Mouse (Mus musculus) liver, embryonic 13.5 days (tissue): ENCODE data around the gene Cenpp. TPM values are rescaled to one million over a fixed set of nuclear protein-coding genes. Genes with fewer than 3 reads are reported as not detected.
"Not testable (repeated sequence)": the region's sequence is repeated elsewhere in the genome, so short reads cannot be mapped to it uniquely, and the experiment has no call there.

Source experiments
- ATAC-seq: fragments of 200-750 bp; cut with Nextera tagmentation; 2 replicates; pipeline ENCODE4 v1.8.0; 2017; ENCODE audit warnings: low read depth, mild to moderate bottlenecking, moderate number of reproducible peaks, moderate library complexity
- DNase-seq: peaks from one replicate; pipeline ENCODE4 v3.0.0; 2022
- H3K27ac ChIP-seq: fragments of 300-500 bp; sonication (generic); 2 replicates; pipeline ENCODE4 v1.5.1; 2015; ENCODE audit warnings: moderate library complexity, mild to moderate bottlenecking, inconsistent platforms
- H3K27me3 ChIP-seq: fragments of 300-500 bp; sonication (generic); 2 replicates; pipeline ENCODE4 v1.6.1; 2015; ENCODE audit warnings: mild to moderate bottlenecking, inconsistent platforms
- H3K36me3 ChIP-seq: fragments of 300-500 bp; sonication (generic); 2 replicates; pipeline ENCODE4 v1.6.1; 2015; ENCODE audit warnings: mild to moderate bottlenecking, inconsistent platforms
- H3K4me1 ChIP-seq: fragments of 300-500 bp; sonication (generic); replicated peaks from 2 replicates; pipeline ENCODE4 v1.6.1; 2015; ENCODE audit warnings: inconsistent platforms
- H3K4me2 ChIP-seq: fragments of 300-500 bp; sonication (generic); 2 replicates; pipeline ENCODE4 v1.6.1; 2015; ENCODE audit warnings: inconsistent platforms, mild to moderate bottlenecking, moderate library complexity
- H3K4me3 ChIP-seq: fragments of 300-500 bp; sonication (generic); replicated peaks from 2 replicates; pipeline ENCODE4 v1.5.1; 2015; ENCODE audit warnings: mild to moderate bottlenecking, inconsistent platforms
- H3K9ac ChIP-seq: fragments of 300-500 bp; sonication (generic); 2 replicates; pipeline ENCODE4 v1.6.1; 2015; ENCODE audit warnings: mild to moderate bottlenecking, inconsistent platforms
- H3K9me3 ChIP-seq: fragments of 300-500 bp; sonication (generic); replicated peaks from 2 replicates; pipeline ENCODE4 v1.6.1; 2016; ENCODE audit warnings: inconsistent platforms
- WGBS: fragments of 180-500 bp; shearing (Covaris S2); methylation state at CpG from one replicate; pipeline ENCODE4 v1.1.7; 2015; ENCODE audit not compliant: insufficient replicate concordance; 5-methylcytosine and 5-hydroxymethylcytosine counted together
- polyA plus RNA-seq: library from polyadenylated mRNA; unstranded; fragments of >200 nt; fragmentation: Nextera tagmentation; extraction: Ambion mirVana; gene quantifications from 2 replicates; pipeline ENCODE4 v1.2.1, GENCODE M21; 2015

Gene Cenpp
- polyA plus RNA-seq, 1 experiment from 2014 or later: 33.8 TPM

GRCm38 (mm10) chr13:49603603-49604002, 49.0 kb downstream of the Cenpp start:
- no peak overlapping the region for H3K4me2 ChIP-seq
- DNase-seq (no peak), ATAC-seq (no peak)
- peaks cover 6% of the 10 kb centered on the region; the same call in 1 of the 2 replicates for H3K36me3 ChIP-seq
- no peak overlapping the region for H3K9ac ChIP-seq
- H3K4me3 ChIP-seq: no peak overlapping the region
- no peaks in the 10 kb centered on the region for H3K9me3 ChIP-seq
- H3K27ac ChIP-seq: no peak overlapping the region
- no peaks in the 10 kb centered on the region for H3K27me3 ChIP-seq
- H3K4me1 ChIP-seq: no peaks in the 10 kb centered on the region

GRCm38 (mm10) chr13:49602541-49602940, 50.0 kb downstream of the Cenpp start:
- not testable (repeated sequence) for H3K36me3 ChIP-seq, H3K9ac ChIP-seq, H3K4me3 ChIP-seq, H3K4me1 ChIP-seq, H3K4me2 ChIP-seq, DNase-seq, H3K9me3 ChIP-seq, ATAC-seq, H3K27me3 ChIP-seq, H3K27ac ChIP-seq
- WGBS: 82% methylated on average over 2 of the region's 2 CpGs

- Histone ChIP-seq H3K9me3 (no peaks in the 10 kb centered on the region), H3K27ac (no peak overlapping the region), H3K27me3 (no peaks in the 10 kb centered on the region), H3K9ac (no peak overlapping the region), H3K4me2 (no peak overlapping the region), H3K4me3 (no peak overlapping the region), H3K4me1 (no peaks in the 10 kb centered on the region), H3K36me3 (no peaks in the 10 kb centered on the region)
- DNase-seq: no peak
- no peak for ATAC-seq
- 89% methylated on average over 6 of the region's 6 CpGs for WGBS
Measured at GRCm38 (mm10) chr13:49586062-49586461, 66.5 kb downstream of the Cenpp start.

- no peaks in the 10 kb centered on the region for H3K9me3 ChIP-seq
- H3K36me3 ChIP-seq: no peaks in the 10 kb centered on the region
- DNase-seq: no peak
- H3K9ac ChIP-seq: no peak overlapping the region
- H3K4me3 ChIP-seq: no peak overlapping the region
- 79% methylated on average over 8 of the region's 8 CpGs for WGBS
- H3K4me2 ChIP-seq: no peak overlapping the region
- H3K27ac ChIP-seq: no peak overlapping the region
- H3K27me3 ChIP-seq: no peaks in the 10 kb centered on the region
- no peaks in the 10 kb centered on the region for H3K4me1 ChIP-seq
- ATAC-seq: no peak
Measured at GRCm38 (mm10) chr13:49584307-49585005, 68.1 kb downstream of the Cenpp start.

GRCm38 (mm10) chr13:49583859-49584258, 68.7 kb downstream of the Cenpp start:
- no peak overlapping the region for H3K4me3 ChIP-seq

GRCm38 (mm10) chr13:49581541-49582530, 70.7 kb downstream of the Cenpp start, which contains the start of gene Omd:
TSS of gene Omd (plus strand) at chr13:49582462.
- DNase-seq (no peak), ATAC-seq (no peak)
- 72% methylated on average over 8 of the region's 8 CpGs for WGBS
- Histone ChIP-seq H3K27me3 (no peaks in the 10 kb centered on the region), H3K9ac (no peak within 1 kb of the TSS), H3K4me2 (no peak within 1 kb of the TSS), H3K27ac (no peak within 1 kb of the TSS), H3K4me3 (no peak within 1 kb of the TSS), H3K36me3 (no peaks in the 10 kb centered on the region), H3K9me3 (no peaks in the 10 kb centered on the region), H3K4me1 (no peaks in the 10 kb centered on the region)

More at GRCm38 (mm10) chr13:49583859-49584258, 68.7 kb downstream of the Cenpp start:
- H3K27ac ChIP-seq: no peak overlapping the region
- H3K27me3 ChIP-seq: no peaks in the 10 kb centered on the region
- no peak for ATAC-seq
- no peaks in the 10 kb centered on the region for H3K4me1 ChIP-seq
- no peaks in the 10 kb centered on the region for H3K9me3 ChIP-seq
- DNase-seq: no peak
- H3K36me3 ChIP-seq: no peaks in the 10 kb centered on the region
- H3K9ac ChIP-seq: no peak overlapping the region
- no peak overlapping the region for H3K4me2 ChIP-seq

- no peak overlapping the region for H3K9ac ChIP-seq
- WGBS: 22% methylated on average over 2 of the region's 2 CpGs
Measured at GRCm38 (mm10) chr13:49571418-49571817, 81.2 kb downstream of the Cenpp start.

GRCm38 (mm10) chr13:49570371-49570770, 82.2 kb downstream of the Cenpp start:
- Histone ChIP-seq H3K27ac (peak overlapping the region; percentile 79), H3K9ac (no peak overlapping the region), H3K27me3 (no peaks in the 10 kb centered on the region), H3K4me1 (peaks cover 26% of the 10 kb centered on the region), H3K4me2 (peak overlapping the region; percentile 34), H3K36me3 (no peaks in the 10 kb centered on the region), H3K4me3 (no peak overlapping the region), H3K9me3 (no peaks in the 10 kb centered on the region)
- ATAC-seq: peak; percentile 73
- peak; percentile 28 for DNase-seq
- 42% methylated on average over 3 of the region's 3 CpGs for WGBS

More at GRCm38 (mm10) chr13:49571418-49571817, 81.2 kb downstream of the Cenpp start:
- peaks cover 26% of the 10 kb centered on the region for H3K4me1 ChIP-seq
- no peak overlapping the region for H3K4me3 ChIP-seq
- DNase-seq (peak; percentile 31), ATAC-seq (peak; percentile 88)
- no peaks in the 10 kb centered on the region for H3K27me3 ChIP-seq
- no peaks in the 10 kb centered on the region for H3K36me3 ChIP-seq
- H3K9me3 ChIP-seq: no peaks in the 10 kb centered on the region
- H3K4me2 ChIP-seq: peak overlapping the region; percentile 39
- H3K27ac ChIP-seq: peak overlapping the region; percentile 79

- Histone ChIP-seq H3K9ac (no peak overlapping the region), H3K4me1 (peaks cover 20% of the 10 kb centered on the region), H3K4me3 (no peak overlapping the region), H3K9me3 (no peaks in the 10 kb centered on the region), H3K36me3 (no peaks in the 10 kb centered on the region), H3K27ac (no peak overlapping the region), H3K27me3 (no peaks in the 10 kb centered on the region), H3K4me2 (no peak overlapping the region)
- DNase-seq (no peak), ATAC-seq (peak; percentile 73; the same call in 1 of the 2 replicates)
- WGBS: 51% methylated on average over 1 of the region's 1 CpGs
Measured at GRCm38 (mm10) chr13:49564347-49564746, 88.2 kb downstream of the Cenpp start.

- Histone ChIP-seq H3K9me3 (no peaks in the 10 kb centered on the region), H3K36me3 (no peaks in the 10 kb centered on the region), H3K4me1 (peaks cover 20% of the 10 kb centered on the region), H3K27me3 (no peaks in the 10 kb centered on the region), H3K4me2 (no peak overlapping the region), H3K9ac (no peak overlapping the region), H3K27ac (no peak overlapping the region), H3K4me3 (no peak overlapping the region)
- ATAC-seq (peak; percentile 83), DNase-seq (peak; percentile 18)
- WGBS: 8% methylated on average over 2 of the region's 2 CpGs
Measured at GRCm38 (mm10) chr13:49560886-49561285, 91.7 kb downstream of the Cenpp start.

- no peaks in the 10 kb centered on the region for H3K27me3 ChIP-seq
- no peak overlapping the region for H3K9ac ChIP-seq
- H3K27ac ChIP-seq: no peak overlapping the region
- peak; percentile 22 for DNase-seq
- no peaks in the 10 kb centered on the region for H3K9me3 ChIP-seq
- H3K4me1 ChIP-seq: peaks cover 11% of the 10 kb centered on the region
- H3K36me3 ChIP-seq: no peaks in the 10 kb centered on the region
- no peak overlapping the region for H3K4me3 ChIP-seq
- peak; percentile 64; the same call in 1 of the 2 replicates for ATAC-seq
- H3K4me2 ChIP-seq: no peak overlapping the region
- 43% methylated on average over 2 of the region's 2 CpGs for WGBS
Measured at GRCm38 (mm10) chr13:49559185-49559584, 93.4 kb downstream of the Cenpp start.
